Mouse (Mus musculus) heart, adult 2 months (tissue): ENCODE results near the gene Irf2bp2.

Source experiments
- CTCF ChIP-seq: fragments of 200-600 bp; IDR thresholded peaks from 2 replicates; pipeline ENCODE4 v1.8.1; 2022; ENCODE audit warnings: antibody characterized with exemption, mild to moderate bottlenecking, moderate library complexity
- POLR2A ChIP-seq: fragments of 200-500 bp; IDR thresholded peaks from 2 replicates; pipeline ENCODE4 v1.6.1; 2011; ENCODE audit warnings: mild to moderate bottlenecking, low read depth, low read length, control low read depth; ENCODE audit not compliant: insufficient read depth

GRCm38 (mm10) chr8:126546480-126546879 lies 47.3 kb downstream of the Irf2bp2 start:
- TF ChIP-seq CTCF (no peak), POLR2A (no peak)
